Mouse (Mus musculus) testis, adult 2 months (tissue): ENCODE data around the gene Nt5c2.

Experiments
- CTCF ChIP-seq: fragments of 200-500 bp; IDR thresholded peaks from 2 replicates; pipeline ENCODE4 v1.5.1; 2012; ENCODE audit warnings: low read depth, mild to moderate bottlenecking, inconsistent platforms, low read length, moderate library complexity; ENCODE audit not compliant: control insufficient read depth, insufficient read depth, insufficient replicate concordance
- POLR2A ChIP-seq: fragments of 200-500 bp; IDR thresholded peaks from 2 replicates; pipeline ENCODE4 v1.6.1; 2012; ENCODE audit warnings: low read depth, mild to moderate bottlenecking, inconsistent platforms, low read length, moderate library complexity; ENCODE audit not compliant: control insufficient read depth

GRCm38 (mm10) chr19:46981462-46981861, 33.5 kb downstream of the Nt5c2 start:
- TF ChIP-seq POLR2A (no peak), CTCF (no peak)
